Mouse (Mus musculus): ENCODE data around the gene Slc5a2. TPM values are rescaled to one million over a fixed set of nuclear protein-coding genes. Genes with fewer than 3 reads are reported as not detected.

The Slc5a2 gene
- total RNA-seq, 2 experiments from 2014 or later: not detected

DNA sequence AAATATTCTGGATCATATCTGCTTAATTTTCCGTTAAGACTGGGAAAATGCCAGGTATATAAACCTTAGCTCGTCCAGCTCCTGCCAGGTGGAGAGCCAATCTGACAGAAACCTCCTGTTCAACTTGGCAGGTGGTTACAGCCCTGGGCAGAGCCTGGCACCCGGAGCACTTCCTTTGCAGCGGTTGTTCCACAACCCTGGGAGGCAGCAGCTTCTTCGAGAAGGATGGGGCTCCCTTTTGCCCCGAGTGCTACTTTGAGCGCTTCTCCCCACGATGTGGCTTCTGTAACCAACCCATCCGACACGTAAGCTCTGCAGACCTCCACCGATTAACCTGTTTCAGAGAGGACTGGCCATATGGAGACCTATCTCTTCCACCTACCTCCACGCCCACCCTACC is 13.5 kb upstream of the Slc5a2 start:
- no peak for DNase-seq

DNA sequence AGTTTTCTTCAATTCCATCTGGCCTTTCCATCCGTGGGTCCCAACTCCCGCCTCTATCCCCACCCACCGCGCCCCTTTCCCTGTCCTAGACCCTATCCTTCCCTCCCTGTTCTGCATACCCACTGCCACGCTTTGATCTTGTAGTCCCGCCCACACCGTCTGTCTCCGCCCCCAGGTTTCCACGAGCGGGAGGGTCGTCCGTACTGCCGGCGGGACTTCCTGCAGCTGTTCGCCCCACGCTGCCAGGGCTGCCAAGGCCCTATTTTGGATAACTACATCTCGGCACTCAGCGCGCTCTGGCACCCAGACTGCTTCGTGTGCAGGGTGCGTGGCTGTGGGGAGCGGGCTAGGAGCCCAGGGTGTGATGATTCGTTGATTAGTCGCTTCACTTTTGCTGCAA is 12.8 kb upstream of the Slc5a2 start:
- DNase-seq: peak in 1 of 2 experiments; percentile 32

DNA sequence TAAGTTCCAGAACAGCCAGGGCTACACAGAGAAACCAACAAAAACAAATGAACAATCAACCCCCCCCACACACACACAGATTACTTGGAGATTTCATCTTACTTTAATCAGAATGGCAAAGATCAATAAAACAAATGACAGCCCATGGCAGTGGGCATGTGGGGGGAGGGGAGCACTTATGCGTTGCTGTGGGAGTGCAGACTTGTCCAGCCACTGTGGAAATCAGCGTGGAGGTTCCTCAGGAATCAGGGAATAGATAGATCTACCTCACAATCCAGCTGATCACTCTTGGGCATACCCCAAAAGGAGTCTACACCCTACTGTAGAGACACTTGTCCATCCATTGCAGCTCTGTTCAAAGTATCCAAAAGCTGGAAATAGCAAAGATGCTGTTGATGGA is 10.5 kb upstream of the Slc5a2 start:
- DNase-seq: no peak

DNA sequence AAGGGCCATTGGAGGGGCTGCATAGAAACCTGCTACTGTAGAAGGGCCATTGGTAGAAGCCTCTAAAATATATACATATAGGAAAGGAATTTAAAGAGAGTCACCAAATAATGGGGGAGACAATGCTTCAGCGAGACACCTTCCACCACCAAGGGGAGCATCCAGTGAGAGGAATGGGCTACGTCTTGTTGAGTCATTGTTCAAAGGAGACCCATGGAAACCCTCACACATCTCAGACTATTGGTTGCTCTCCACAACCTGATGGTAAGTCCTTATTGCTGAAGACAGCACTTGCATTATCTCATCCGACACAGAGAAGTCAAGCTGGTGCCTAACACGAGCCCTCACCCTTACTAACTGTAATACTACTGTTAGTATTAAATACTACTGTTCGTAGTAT is 9.7 kb upstream of the Slc5a2 start:
- DNase-seq: no peak

DNA sequence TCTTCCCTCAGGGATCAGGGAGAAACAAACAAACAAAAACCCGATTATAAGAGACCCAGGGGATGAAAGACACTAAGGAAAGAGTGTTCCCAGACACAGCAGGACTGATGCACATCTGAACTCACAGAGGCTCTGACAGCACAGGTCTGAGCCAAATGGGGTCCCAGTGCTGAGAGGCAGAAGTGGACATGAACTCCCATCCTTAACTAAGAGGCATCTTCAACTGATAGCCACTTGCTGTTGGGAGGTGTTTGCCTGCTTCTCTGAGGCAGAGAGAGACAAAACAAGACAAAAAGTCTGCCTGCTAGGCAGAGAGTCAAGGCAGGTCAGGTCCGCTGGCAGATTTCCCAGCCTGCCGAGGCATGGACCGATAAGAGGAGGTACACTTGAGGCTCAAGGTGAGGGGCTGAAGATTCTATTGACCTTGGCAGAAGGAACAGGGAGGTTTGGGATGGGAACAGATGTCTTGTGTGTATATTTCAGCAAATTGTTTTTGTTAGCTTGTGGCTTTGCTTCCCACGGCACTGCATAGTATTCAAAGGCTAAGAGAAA is 8.6 kb upstream of the Slc5a2 start:
- peak; percentile 24 to 65 for DNase-seq

DNA sequence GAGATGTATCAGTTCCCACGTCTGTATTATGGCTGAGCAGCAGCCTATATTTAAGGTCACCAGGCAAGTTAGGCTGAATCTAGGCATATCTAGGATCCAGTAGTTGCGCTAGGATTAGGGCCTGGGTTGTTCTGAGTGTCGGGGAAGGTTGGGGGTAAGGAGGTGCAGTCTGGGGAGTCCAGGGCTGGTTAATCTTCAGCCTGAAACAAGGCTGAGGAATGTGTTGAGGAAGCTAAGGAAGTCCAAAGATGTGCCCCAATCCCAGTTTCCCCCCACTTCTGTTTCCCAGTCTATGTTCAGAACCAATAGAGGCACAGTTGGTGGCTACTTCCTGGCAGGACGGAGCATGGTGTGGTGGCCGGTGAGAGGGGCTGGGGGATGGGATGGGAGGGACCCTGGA is 599 bp downstream of the Slc5a2 start:
- DNase-seq: no peak

DNA sequence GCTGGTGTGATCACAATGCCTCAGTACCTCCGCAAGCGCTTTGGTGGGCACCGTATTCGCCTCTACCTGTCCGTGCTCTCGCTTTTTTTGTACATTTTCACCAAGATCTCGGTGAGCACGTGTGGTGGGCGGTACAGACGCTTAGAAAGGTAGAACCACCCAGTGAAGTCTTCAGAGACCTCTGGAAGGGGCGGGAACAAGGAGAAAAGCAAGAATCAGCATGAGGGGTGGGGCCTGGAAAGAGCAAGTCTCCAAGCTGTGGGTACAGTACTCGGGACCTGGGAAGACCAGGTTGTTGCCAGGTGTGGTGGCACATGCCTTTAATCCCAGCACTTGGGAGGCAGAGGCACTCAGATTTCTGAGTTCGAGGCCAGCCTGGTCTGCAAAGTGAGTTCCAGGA is 1.9 kb downstream of the Slc5a2 start:
- DNase-seq: no peak

GRCm38 (mm10) chr7:128267813-128268212 is 2.4 kb downstream of the Slc5a2 start:
- no peak for DNase-seq

GRCm38 (mm10) chr7:128270431-128270850 is 5.0 kb downstream of the Slc5a2 start:
- no peak for DNase-seq

- DNase-seq: no peak
Observed at GRCm38 (mm10) chr7:128271496-128271895, 6.0 kb downstream of the Slc5a2 start.

DNA sequence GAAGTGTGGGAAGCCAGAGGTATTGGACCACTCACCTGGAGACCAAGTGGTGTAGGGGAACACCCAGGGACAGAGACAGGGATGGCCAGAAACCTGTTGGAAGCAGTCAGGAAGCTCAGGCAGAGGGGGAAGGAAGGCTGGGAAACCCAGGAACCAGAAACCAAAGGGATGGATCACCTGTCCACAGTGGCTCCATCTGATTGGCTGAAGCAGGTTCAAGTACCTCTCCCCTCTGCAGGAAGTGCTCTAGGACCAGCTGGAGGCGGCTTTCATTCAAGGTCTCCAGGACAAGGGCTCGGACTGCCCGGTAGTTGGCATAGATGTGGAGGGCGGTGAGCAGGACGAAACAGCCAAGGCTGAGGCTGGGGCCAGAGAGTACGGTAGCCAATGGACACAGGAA is 10.6 kb downstream of the Slc5a2 start:
- DNase-seq: peak in 1 of 2 experiments; percentile 15

DNA sequence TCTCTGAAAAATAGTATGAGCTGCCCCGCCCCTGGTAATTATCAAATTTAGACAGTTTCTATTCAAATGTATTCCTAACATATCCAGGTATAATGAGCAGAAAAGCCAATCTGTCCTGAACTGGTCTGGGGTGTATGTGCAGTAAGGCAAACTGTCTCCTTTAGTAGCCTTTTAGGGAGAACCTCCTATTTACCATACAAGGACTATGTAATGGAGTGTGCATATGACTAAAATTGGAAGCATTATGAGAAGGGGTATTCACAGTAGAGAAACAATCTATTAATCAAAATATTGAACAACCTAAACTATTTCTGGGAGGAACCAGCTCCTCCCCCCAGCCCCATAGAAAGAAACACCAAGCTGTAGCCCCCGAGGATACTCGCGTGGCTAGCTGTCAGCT is 14.3 kb downstream of the Slc5a2 start:
- DNase-seq: no peak

- no peak for DNase-seq
Observed at GRCm38 (mm10) chr7:128281765-128282164, 16.3 kb downstream of the Slc5a2 start.

- DNase-seq: no peak
Observed at GRCm38 (mm10) chr7:128282532-128283244, 17.2 kb downstream of the Slc5a2 start.

DNA sequence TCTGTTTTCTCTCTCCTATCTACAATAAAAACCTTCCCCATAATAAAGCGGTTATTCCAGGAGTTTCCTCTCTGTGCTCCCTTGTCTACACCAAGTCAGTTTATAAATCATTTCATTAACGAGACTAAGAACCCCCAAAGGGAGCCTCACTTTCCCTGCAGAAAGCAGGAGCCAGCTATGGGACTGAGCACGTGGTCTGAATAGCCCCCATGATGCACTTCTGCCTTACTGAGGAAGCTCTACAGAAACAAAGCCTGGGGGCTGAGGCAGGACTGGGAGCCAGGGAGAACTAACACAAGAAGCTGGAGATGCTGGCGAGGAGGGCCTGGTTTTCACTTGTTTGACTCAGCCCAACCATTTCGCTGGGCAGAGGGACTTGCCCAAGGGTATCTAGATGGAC is 18.6 kb downstream of the Slc5a2 start:
- DNase-seq: no peak

DNA sequence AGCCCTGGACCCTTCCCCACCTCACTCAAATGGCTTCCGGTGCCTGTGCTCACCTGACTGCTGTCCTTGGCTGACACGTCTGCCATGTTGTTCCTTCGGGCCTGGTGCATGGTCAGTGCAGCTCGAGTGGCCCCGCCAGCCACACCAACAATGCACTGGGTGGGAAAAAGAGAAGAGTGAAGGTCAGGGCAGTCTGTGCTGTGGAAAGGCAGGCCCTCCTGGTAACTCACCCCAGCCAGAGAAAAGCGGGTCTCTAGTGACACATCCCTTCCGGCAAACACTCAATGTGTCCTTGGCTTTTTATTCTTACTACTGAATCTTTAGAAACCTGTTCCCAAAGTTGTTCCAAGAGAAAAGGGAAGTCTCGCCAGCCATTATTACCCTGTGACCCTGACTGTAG is 19.6 kb downstream of the Slc5a2 start:
- DNase-seq: peak; percentile 33 to 45

- peak in 1 of 2 experiments; percentile 52 for DNase-seq
Observed at GRCm38 (mm10) chr7:128288923-128289544, 23.6 kb downstream of the Slc5a2 start.

- DNase-seq: no peak
Observed at GRCm38 (mm10) chr7:128294785-128295184, 29.3 kb downstream of the Slc5a2 start.

- DNase-seq: no peak
Observed at GRCm38 (mm10) chr7:128296514-128296913, 31.1 kb downstream of the Slc5a2 start.

DNA sequence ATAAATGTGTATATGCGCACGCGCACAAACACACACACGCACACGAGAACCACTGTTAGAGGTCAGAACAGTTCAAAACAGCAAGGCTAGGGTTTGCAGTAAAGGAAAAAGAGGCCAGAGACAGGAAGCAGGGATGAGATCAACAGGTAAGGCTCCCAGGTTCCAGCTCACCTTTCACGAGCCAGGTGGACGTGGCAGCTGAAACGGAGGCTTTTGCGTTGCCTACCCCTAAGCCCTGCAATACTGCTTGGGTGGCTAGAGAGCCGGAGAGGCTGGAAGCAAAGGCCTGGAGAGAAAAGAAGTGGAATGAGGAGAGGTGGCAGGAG is 31.8 kb downstream of the Slc5a2 start:
- no peak for DNase-seq

DNA sequence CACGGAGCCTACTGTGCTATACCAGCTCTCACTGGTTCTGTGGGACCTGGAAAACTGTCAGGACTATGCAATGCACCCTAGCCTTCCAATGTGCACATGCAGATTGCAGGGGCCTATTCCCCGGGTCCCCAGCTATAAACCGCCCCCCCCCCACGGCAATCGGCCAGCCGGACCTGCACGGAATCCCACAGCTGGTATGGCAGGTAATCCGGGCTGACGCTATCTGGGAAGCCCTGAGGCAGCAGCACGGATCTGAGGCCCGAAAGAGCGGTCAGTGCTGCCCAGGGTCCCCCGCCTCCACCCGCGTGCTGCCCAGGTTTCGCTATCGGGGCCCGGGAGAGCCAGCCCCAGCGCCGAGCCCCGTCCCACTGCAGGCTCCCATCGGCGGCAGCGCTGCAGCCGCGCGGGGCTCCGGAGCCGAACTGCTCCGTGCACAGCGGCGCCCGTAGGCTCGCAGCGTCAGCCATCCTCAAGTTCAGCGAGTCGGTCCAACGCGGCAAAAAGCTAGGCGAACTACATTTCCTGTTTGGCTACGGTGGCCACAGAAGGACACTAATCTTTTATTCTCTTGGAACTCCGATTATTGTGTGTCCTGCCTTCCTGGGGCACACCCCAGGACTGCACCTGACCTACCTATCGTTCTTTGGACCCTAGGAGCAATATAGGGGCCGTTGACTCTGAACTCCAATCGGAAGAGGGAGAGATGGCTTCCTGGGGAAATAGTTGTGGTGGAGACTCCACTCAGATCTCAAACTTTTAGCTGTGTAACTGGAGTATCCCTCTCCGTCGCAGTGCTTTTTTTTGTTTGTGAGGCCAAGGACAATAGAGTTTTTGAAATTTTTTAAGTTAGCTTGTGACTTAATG is 32.4 kb downstream of the Slc5a2 start, which contains the start of gene BC017158:
TSS of gene BC017158 (minus strand) at position 554 of the 864 bp plus-strand sequence.
- DNase-seq: peak; percentile 77 to 81

DNA sequence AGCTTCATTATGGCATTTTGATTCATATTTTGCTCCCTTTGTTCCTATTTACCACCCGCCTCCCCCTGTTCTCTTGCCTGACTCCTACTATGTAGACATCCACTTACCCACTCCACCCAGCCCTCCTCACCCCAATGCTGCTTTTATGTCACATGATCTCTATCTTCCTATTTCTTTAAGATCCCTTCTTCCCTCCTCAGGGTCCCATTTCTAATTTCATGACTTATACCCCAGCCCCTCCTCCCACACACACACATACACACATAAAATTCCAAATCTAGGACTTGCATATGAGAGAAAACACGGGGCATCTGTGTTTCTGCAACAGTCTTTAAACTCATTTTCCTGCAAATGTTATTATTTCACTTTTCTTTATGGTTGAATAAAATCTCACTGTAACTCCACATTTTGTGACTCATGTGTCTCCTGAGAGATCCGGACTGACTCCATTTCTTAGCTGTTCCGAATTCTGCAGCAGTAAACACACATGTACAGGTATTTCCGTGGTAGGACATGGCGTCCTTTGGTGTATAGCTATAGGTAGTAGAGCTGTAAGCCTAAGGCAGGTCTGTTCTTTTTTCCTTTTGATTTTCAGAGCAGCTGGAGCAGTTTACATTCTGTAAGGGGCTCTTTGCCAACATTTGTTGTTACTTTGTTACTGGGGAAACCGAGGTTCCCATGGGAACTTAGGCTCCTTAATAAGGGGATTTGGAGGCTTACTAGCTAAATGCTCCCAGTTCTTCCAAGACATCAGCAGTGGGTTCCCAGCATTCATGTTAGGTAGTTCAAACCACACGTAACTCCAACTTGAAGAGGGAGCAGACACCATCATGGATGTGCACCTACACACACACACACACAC is 33.3 kb downstream of the Slc5a2 start:
- no peak for DNase-seq

Measured in adrenal gland, postnatal 36 days (tissue).